Mouse (Mus musculus): Measurements from ENCODE around the gene Zglp1. TPM values are rescaled to one million over a fixed set of nuclear protein-coding genes. Genes with fewer than 3 reads are reported as not detected.

The Zglp1 gene
- polyA plus RNA-seq, 1 experiment from 2014 or later: 0.38 TPM

- Histone ChIP-seq H3K4me2 (no peak overlapping the region), H3K4me1 (replicated peaks) (peaks cover 40% of the 10 kb centered on the region), H3K9me3 (replicated peaks) (no peaks in the 10 kb centered on the region), H3K4me3 (replicated peaks) (no peak overlapping the region), H3K27ac (peak overlapping the region; percentile 40; the same call in 1 of the 2 replicates), H3K9ac (no peak overlapping the region), H3K36me3 (peaks cover 18% of the 10 kb centered on the region; the same call in 1 of the 2 replicates), H3K27me3 (no peaks in the 10 kb centered on the region)
- WGBS (ENCODE audit: insufficient replicate concordance): 81% methylated on average over 19 of the region's 19 CpGs
- ATAC-seq (ENCODE audit: low read depth): no peak
- DNase-seq: no peak
These were observed 41.6 kb downstream of the Zglp1 start for GRCm38 (mm10) chr9:21025258-21025810.

- peaks cover 9% of the 10 kb centered on the region; the same call in 1 of the 2 replicates for H3K27me3 ChIP-seq
- H3K9ac ChIP-seq: no peak overlapping the region
- H3K36me3 ChIP-seq: peaks cover 14% of the 10 kb centered on the region; the same call in 1 of the 2 replicates
- H3K4me1 ChIP-seq (replicated peaks): peaks cover 22% of the 10 kb centered on the region
- H3K9me3 ChIP-seq (replicated peaks): no peaks in the 10 kb centered on the region
- H3K27ac ChIP-seq: no peak overlapping the region
- no peak overlapping the region for H3K4me3 ChIP-seq (replicated peaks)
- H3K4me2 ChIP-seq: no peak overlapping the region
- no peak for DNase-seq
- WGBS (ENCODE audit: insufficient replicate concordance): 55% methylated on average over 1 of the region's 1 CpGs
- ATAC-seq (ENCODE audit: low read depth): no peak
These were observed 44.2 kb downstream of the Zglp1 start for GRCm38 (mm10) chr9:21022726-21023125.

- H3K9me3 ChIP-seq (replicated peaks): no peaks in the 10 kb centered on the region
- no peak for ATAC-seq (ENCODE audit: low read depth)
- 70% methylated on average over 6 of the region's 6 CpGs for WGBS (ENCODE audit: insufficient replicate concordance)
- H3K4me1 ChIP-seq (replicated peaks): peaks cover 22% of the 10 kb centered on the region
- no peak overlapping the region for H3K4me2 ChIP-seq
- H3K4me3 ChIP-seq (replicated peaks): no peak overlapping the region
- no peak for DNase-seq
- H3K27me3 ChIP-seq: peaks cover 13% of the 10 kb centered on the region
- H3K36me3 ChIP-seq: peaks cover 10% of the 10 kb centered on the region; the same call in 1 of the 2 replicates
- no peak overlapping the region for H3K9ac ChIP-seq
- H3K27ac ChIP-seq: no peak overlapping the region
These were observed 44.6 kb downstream of the Zglp1 start for GRCm38 (mm10) chr9:21022288-21022687.

GRCm38 (mm10) chr9:21021363-21021762 lies 45.5 kb downstream of the Zglp1 start:
- 75% methylated on average over 3 of the region's 3 CpGs for WGBS (ENCODE audit: insufficient replicate concordance)
- peaks cover 22% of the 10 kb centered on the region for H3K4me1 ChIP-seq (replicated peaks)

GRCm38 (mm10) chr9:21018600-21018999 lies 48.3 kb downstream of the Zglp1 start:
- no peak overlapping the region for H3K27ac ChIP-seq
- peaks cover 37% of the 10 kb centered on the region for H3K4me1 ChIP-seq (replicated peaks)
- peaks cover 49% of the 10 kb centered on the region for H3K27me3 ChIP-seq
- H3K4me2 ChIP-seq: no peak overlapping the region
- H3K4me3 ChIP-seq (replicated peaks): no peak overlapping the region
- H3K9me3 ChIP-seq (replicated peaks): no peaks in the 10 kb centered on the region
- no peaks in the 10 kb centered on the region; the same call in 1 of the 2 replicates for H3K36me3 ChIP-seq
- no peak for ATAC-seq (ENCODE audit: low read depth)
- H3K9ac ChIP-seq: 0 out of 2 replicates have a peak overlapping the region, but pooled peaks have one; percentile 3
- 57% methylated on average over 2 of the region's 2 CpGs for WGBS (ENCODE audit: insufficient replicate concordance)
- no peak for DNase-seq

More at GRCm38 (mm10) chr9:21021363-21021762, 45.5 kb downstream of the Zglp1 start:
- no peak overlapping the region for H3K4me3 ChIP-seq (replicated peaks)
- no peaks in the 10 kb centered on the region for H3K9me3 ChIP-seq (replicated peaks)
- no peak overlapping the region for H3K4me2 ChIP-seq
- no peak overlapping the region for H3K27ac ChIP-seq
- no peak for DNase-seq
- no peak overlapping the region for H3K9ac ChIP-seq
- peaks cover 23% of the 10 kb centered on the region for H3K27me3 ChIP-seq
- peaks cover 7% of the 10 kb centered on the region; the same call in 1 of the 2 replicates for H3K36me3 ChIP-seq
- ATAC-seq (ENCODE audit: low read depth): no peak

- H3K4me1 ChIP-seq (replicated peaks): peaks cover 45% of the 10 kb centered on the region
- no peaks in the 10 kb centered on the region; the same call in 1 of the 2 replicates for H3K36me3 ChIP-seq
- ATAC-seq (ENCODE audit: low read depth) (no peak), DNase-seq (no peak)
- H3K27ac ChIP-seq: peak overlapping the region; percentile 34
- 22% methylated on average over 4 of the region's 4 CpGs for WGBS (ENCODE audit: insufficient replicate concordance)
- peak overlapping the region; percentile 56 for H3K4me3 ChIP-seq (replicated peaks)
- H3K27me3 ChIP-seq: peaks cover 49% of the 10 kb centered on the region
- H3K9ac ChIP-seq: 0 out of 2 replicates have a peak overlapping the region, but pooled peaks have one; percentile 26
- no peaks in the 10 kb centered on the region for H3K9me3 ChIP-seq (replicated peaks)
- peak overlapping the region; percentile 68 for H3K4me2 ChIP-seq
These were observed 49.7 kb downstream of the Zglp1 start for GRCm38 (mm10) chr9:21017177-21017575.

- Histone ChIP-seq H3K27ac (no peak overlapping the region; the same call in 1 of the 2 replicates), H3K9me3 (replicated peaks) (no peaks in the 10 kb centered on the region), H3K9ac (peak overlapping the region; percentile 59), H3K36me3 (no peaks in the 10 kb centered on the region; the same call in 1 of the 2 replicates), H3K4me2 (peak overlapping the region; percentile 68), H3K4me3 (replicated peaks) (peak overlapping the region; percentile 56), H3K27me3 (peaks cover 49% of the 10 kb centered on the region), H3K4me1 (replicated peaks) (peaks cover 51% of the 10 kb centered on the region)
- DNase-seq (no peak), ATAC-seq (ENCODE audit: low read depth) (peak; percentile 19; the same call in 1 of the 2 replicates)
- 5% methylated on average over 17 of the region's 17 CpGs for WGBS (ENCODE audit: insufficient replicate concordance)
These were observed 50.3 kb downstream of the Zglp1 start for GRCm38 (mm10) chr9:21016331-21017176.

GRCm38 (mm10) chr9:21015571-21016130 lies 51.2 kb downstream of the Zglp1 start, which contains the start of gene Icam1:
Gene Icam1, plus strand, starts transcription at chr9:21015985.
- under 1% methylated on average over 30 of the region's 30 CpGs for WGBS (ENCODE audit: insufficient replicate concordance)
- H3K27me3 ChIP-seq: peaks cover 49% of the 10 kb centered on the region
- H3K4me1 ChIP-seq (replicated peaks): peaks cover 55% of the 10 kb centered on the region
- H3K9ac ChIP-seq: peak within 1 kb of the TSS; percentile 59
- no peaks in the 10 kb centered on the region for H3K9me3 ChIP-seq (replicated peaks)
- ATAC-seq (ENCODE audit: low read depth) (peak; percentile 53), DNase-seq (no peak)
- H3K27ac ChIP-seq: peak within 1 kb of the TSS; percentile 67
- H3K36me3 ChIP-seq: no peaks in the 10 kb centered on the region; the same call in 1 of the 2 replicates
- H3K4me3 ChIP-seq (replicated peaks): peak within 1 kb of the TSS; percentile 56
- H3K4me2 ChIP-seq: peak within 1 kb of the TSS; percentile 68

GRCm38 (mm10) chr9:21014691-21015570 lies 52.0 kb downstream of the Zglp1 start:
- Histone ChIP-seq H3K27ac (peak overlapping the region; percentile 67), H3K4me2 (peak overlapping the region; percentile 68), H3K9me3 (replicated peaks) (no peaks in the 10 kb centered on the region), H3K4me3 (replicated peaks) (peak overlapping the region; percentile 56), H3K4me1 (replicated peaks) (peaks cover 59% of the 10 kb centered on the region), H3K27me3 (peaks cover 49% of the 10 kb centered on the region), H3K36me3 (no peaks in the 10 kb centered on the region; the same call in 1 of the 2 replicates), H3K9ac (peak overlapping the region; percentile 59)
- 2% methylated on average over 29 of the region's 29 CpGs for WGBS (ENCODE audit: insufficient replicate concordance)
- ATAC-seq (ENCODE audit: low read depth): peak; percentile 8; the same call in 1 of the 2 replicates
- DNase-seq: no peak

Measured in liver, embryonic 13.5 days (tissue).